Mouse (Mus musculus) urinary bladder, adult 18-20 months (tissue): ENCODE data around the gene Tsc22d1.

Source experiments
- DNase-seq, 2 experiments: peaks; one replicate each; pipeline ENCODE4 v3.0.0; 2022; ENCODE audit warnings: low spot score in 2 of 2, mixed read lengths in 2 of 2

Gene Tsc22d1

DNA sequence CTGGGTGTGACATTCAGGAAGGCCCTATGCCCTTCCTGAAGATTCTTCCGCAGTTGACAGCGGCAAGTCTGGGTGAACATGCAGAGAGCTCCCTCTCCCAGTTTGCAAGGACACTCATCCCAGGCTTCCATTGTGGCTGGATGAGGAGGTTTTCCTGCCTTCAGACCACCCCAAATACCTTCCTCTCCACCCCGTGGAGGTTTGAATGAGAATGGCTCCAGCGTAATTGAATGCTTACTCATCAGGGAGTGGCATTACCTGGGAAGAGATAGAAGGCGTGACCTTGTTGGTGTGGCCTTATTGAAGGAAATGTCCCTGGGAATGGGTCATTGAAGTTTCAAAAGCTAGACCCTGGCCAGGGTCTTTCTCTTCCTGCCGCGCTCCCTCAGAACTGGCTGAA lies 100.9 kb downstream of the Tsc22d1 start:
- no peak for DNase-seq

DNA sequence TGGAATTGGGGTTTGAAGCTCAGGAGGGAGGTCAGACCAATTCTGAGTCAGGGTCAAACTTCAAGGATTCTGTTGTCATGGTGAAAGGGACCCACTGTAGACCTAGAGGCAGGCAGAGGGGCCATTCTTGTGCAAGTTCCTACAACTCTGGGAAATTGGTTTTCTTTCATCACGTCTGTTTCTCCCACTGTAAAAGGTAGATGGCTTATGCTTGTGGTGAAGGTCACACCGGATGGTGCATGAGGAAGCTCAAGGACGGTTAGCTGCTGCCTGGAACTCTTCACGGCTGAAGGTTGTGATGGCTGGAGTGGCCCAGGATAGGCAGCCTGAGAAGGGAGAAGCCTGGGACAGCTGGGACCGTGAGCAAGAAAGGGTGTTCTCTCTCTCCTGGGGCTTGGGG lies 103.5 kb downstream of the Tsc22d1 start:
- DNase-seq: no peak

DNA sequence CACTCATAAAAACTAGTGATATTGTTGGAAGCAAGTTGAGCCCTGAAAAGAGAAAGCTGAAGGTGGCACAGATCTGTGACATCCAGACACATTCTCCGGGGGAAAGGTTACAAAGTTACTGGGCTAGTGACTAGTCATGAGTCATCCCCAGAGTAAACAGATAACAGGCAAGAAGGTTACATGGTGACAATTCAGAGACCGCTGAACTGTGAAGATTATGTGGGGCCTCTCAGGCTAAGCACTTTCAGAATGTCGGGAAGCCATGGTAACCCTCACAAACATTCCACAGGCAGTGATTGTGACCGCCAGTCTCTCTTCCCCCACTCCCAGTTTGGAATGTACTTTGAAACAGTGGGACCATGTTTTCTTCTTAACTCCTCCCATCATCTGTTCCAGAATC lies 105.8 kb downstream of the Tsc22d1 start:
- DNase-seq: no peak

DNA sequence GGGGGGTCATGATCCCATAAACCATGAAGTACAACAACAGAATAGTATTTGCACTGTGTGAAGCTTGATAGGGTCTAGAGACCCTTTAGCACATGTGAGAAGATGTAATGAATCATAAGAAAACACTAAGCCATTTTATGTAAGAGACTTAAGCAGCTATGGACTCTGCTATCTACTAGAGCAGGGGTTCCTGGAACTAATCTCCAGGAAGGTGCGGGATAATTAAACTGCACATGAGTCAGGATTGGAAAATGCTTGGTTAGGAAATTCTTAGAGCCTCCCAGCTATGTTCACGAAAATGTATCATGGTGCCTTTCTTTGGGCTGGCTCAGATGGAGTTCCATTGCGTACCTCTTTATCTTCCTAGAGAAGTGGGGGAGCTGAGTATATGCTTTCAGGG lies 106.5 kb downstream of the Tsc22d1 start:
- no peak for DNase-seq

DNA sequence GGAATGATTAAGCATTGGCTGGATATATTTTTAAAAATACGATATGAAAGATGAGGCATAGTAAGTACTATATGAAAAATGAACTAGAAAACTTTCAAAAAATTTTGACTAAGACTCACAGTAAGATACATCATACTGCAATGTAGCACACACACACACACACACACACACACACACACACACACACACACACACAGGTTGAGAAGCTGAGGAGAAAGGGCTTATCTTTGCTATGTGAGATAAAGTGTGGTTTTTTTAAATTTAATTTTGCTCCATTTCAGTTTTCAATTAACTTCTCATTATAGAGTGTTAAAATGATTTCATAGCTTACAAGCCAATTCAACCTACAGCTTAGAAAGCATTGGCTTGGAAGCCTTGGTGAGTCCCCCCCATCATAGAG lies 108.6 kb downstream of the Tsc22d1 start:
- DNase-seq: no peak

DNA sequence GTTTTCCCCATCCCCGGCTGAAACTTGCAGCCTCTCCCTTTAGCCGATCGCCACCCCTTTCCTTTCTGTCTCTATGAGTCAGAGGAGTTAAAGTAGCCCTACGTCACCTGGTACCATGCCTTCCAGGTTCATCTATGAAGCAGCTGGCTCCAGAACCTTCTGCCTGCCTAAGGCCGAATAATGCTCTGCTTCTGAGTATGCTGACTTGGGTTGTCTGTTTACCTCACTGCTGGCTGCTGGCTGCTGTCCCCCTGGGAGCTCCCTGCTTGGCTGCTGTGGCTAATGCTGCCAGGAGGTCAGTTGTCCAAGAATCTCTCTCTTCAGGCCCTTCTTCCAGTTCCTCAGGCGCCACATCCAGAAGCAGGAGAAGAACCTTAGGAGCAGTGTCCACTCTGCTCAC lies 111.7 kb downstream of the Tsc22d1 start:
- DNase-seq: no peak

DNA sequence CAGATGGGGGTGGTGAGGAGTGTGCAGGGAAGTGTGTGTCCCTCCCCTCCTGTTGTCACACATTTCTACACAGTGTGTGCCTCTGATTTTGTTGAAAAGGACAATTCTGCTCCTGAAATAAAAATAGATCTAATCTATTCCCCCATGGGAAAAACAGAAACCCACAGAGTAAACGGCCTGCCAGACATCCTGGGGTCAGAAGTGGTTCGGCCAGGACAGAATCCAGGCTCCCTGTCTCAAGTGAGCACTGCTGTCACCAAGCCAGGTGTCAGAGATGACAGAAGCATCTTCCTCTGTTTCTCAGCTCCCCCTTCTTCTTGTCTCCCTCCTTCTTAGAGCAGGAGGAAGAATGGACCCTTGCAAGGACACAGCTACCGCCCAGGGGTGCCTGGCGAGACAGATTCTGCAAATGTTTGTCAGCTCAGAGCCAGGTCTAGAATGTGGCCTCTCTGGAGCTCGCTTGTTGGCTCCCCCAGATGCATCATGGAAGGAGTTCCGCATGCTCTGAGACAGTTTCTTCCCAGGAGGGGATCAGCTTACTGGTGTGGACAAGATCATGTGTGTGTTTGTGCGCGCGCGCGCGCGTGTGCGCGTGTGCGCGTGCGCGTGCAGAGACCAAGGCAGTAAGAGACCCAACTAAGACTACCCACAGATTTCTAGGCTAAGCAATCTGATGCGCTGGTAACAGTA lies 112.4 kb downstream of the Tsc22d1 start:
- DNase-seq: no peak

DNA sequence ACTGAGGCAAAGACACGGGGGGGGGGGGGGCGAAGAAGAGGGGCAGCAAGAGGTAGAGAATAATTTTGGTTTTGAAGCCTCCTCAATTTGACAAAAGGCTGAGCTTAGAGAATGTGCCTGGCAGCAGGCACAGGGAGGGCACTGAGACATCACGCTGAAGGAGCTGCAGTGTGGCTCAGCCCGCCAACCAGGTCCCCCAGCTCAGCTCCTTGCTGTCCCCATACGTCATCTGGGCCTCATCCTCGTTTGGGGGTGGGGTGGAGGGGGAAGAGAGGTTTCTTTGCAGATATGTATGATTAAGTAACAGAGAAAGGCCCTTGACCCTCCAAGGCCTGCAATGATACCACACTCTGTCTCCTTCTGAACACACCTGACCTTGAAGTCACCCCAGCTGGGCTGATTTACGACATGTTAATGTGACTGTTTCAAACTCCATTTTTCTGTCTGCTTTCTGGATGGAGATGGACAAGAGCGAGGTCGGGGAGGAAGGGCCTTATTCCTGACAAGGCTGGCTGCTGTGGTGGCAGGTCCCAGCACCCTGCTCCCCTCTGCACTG lies 113.1 kb downstream of the Tsc22d1 start:
- DNase-seq: no peak

DNA sequence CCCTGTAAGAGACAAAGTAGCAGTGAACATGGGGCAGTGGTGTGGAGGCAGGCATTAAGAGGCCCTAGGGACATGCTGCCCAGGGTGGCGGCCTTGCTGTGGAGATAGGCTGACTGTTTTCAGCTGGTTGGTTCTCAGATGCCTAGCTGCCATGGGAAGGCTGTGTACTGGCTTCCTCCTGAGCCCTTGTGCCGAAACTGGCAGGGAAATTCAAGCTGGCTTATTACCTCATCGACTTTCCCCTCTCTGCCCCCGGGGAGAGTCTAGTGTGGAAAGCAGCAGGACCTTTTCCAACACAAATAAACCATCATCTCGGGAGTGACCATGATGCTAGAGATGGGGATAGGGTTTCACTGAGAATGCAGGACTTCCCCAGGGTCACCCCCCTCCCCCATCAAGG lies 113.9 kb downstream of the Tsc22d1 start:
- DNase-seq: no peak

DNA sequence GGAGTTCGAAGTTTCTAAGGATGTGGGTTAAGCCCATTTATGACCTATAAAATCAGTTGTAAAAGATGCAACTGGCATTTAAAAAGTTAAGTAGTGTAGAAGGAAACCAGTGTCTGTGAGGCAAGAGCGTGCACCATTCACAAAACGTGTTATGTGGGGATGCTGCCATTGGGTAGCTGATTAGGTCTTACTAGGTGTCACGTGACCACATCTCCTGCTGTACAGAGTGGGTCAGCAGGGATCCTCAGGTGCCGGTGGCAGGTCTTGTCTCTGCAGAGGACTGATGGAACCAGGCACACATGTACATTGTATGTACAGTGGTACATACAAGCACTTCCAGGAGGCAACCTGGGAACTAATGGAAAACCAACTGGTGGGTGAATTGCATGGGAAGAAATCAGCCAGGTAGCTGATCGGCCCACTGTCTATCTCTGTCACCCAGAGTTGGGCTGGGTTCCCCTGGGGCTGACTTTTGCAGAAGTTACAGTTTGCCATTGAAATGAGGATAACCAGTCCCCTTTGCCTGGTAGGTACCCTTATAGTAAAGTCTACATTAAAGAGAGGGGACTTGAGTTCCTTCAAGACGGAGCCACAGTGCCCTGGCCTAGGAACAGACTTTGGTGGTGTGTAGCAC lies 116.4 kb downstream of the Tsc22d1 start:
- DNase-seq: no peak

DNA sequence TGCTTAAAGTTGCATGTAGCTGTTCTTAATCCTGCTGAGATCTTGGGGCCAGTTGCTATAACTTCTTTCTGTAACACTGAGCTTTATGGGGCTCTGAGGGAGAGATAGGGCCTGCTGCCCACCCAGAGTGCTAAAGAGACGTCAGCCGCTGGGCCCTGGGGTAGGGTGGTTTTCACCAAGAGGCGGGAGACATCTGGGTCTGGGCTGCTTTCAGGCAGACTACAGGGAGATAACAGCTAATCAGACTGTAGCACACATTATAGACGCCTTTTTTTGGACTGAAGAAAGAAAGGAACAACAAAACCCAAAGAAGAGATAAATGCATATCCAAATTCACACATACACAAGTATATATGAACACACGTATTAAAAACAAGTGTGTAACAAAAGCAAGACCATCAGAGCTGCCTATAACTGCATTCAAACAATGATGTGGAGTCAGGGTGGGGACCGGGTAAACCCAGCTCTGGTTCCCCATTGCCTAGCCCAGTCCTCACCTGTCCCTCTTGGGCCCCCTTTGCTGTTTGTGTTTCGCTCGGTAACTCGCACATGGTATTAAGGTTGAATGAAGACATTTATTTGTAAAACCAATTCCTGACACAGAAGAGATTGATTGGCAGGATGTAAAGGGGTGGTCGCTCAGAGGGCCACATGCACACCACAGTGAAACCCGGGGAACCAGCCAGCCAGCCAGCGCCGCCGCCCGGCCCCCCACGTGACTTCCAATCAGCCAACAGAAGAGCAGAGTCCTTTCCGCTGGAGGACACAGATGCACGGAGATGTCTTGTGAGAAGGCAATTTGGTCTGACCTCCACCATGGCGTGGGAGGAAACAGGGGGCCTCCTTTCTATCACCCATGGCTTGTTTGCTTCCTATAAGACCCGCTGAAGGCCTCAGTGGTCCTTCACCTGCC lies 117.8 kb downstream of the Tsc22d1 start:
- DNase-seq: no peak

DNA sequence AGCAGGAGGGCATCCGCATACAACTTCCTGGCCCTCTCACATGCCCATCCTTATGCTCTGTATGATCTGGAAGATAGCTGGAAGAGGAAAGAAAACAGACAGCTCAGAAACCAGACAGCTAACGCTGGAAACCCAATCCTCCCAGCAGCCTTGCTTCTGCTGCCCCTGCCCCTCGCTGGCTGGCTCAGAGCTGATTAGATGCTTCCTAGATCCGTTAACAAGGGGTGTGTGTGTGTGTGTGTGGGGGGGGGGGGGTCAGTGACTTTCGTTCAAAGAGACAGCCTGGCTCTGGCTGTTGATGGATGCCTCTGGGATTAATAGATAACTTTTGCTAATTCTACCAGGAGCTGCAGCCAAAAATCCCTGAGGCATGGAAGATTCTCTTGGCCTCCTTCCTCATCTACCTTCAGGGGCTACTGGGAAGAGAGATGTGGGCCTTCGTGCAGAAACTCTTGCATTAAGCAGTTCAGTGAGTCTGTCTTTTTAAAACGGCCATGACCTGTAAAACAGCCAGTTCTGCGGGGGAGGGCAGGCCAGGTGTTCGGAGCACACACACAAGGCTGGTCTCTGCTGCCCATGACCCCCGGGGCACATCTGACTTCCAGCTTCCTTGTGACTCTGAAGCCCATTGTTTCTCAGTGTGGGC lies 118.5 kb downstream of the Tsc22d1 start:
- DNase-seq: no peak

DNA sequence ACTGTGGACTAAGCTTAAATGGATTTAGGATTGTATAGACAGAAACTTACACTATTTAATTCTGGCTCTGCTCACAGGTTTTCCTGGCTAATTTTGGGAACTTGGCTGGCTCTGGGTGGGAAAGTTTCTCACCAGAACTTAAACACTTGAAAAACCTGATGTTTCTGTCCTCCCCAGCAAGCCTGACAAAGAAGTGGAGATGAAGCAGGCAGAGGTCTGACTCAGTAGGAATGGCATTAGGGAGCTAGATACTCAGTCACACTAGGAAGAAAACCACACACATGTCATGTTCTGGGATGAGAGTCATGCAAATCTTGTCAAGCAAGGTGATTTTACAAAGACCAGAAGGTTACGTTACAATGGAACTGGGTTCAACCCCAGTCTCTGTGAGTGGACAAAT lies 120.3 kb downstream of the Tsc22d1 start:
- no peak for DNase-seq

DNA sequence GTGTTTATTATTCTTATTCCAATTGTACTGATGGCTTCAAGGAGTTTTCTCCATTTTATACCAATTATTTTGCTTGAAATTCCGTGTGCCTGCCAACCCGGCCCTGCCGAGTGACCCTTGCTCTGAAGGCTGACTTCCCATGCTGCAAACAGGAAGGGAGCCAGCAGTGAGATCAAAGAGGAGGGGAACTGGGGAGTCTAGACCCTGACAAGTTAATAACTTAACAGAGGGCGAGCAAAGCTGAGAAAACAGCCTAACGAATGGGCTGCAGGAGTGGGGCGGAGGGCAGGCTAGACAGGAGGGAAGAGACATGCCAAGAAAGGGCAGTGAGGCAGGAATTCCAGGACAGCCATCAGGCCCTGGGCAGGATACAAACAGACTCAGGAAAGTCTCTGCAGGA lies 122.2 kb downstream of the Tsc22d1 start:
- DNase-seq: no peak

DNA sequence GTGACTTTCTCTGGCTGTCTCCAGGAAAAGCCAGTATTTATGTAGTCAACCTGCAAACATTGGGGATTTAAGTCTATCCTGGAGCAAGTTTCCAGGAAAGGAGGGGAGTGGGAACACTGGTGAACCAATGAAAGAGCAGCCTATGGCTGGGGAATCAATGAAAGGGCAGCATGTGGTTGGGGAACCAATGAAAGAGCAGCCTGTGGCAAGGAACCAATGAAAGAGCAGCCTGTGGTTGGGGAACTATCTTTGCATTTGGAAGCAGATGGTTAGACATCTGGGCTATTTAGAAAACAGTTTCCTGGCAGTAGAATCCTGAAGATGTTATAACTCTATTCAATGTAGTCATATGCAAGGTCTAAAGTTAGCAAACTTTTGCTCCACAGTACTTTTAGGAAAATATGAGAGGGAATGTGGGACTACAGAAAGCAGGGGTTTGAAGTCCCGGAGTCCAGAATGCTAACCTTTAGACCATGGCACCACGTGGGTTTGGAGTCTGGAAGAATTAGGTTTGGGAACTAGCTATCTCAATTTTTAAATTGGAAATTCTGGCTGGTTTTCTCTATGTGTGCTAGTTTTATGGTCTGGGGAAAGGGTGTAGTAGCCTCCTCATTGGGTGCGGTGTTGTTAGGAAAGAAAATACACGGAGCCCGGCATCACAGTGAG lies 125.4 kb downstream of the Tsc22d1 start:
- no peak for DNase-seq

DNA sequence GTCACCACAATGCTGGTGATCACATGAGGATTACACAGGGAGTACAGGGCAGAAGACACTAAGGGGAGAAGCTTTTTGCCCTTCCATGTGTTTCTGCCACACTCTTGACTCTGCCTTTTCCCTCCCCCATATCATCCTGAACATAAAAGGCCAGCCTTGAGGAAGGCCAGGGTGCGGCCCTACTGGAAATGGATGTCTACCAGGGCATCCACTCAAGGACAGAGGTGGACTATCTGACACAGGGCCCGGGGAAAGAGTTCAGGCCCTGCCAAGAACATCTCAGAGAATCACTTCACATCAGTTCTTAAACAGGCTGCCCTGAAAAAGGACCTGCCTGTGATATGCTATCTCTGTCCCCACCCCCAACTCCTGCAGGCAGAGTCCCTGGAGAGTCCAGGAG lies 126.6 kb downstream of the Tsc22d1 start:
- no peak for DNase-seq

DNA sequence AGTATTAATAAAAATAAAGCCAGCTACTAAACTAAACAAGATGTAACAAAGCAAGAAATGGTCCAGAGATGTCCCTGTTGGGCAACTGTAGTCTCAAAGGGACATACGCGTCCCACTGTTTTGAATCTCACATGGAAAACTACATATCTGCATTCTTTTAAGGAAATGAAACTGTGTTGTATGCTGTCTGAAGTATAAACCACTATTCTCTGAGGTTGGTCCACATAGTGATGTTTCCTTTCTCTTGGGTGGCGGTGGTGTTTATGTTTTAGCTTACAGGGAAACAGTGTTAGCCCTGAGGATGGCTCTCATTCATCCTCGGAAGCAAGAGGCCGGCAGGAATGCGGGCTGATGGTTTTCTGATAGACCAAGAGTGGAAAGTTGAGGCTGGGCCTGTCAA lies 129.4 kb downstream of the Tsc22d1 start:
- DNase-seq: no peak

DNA sequence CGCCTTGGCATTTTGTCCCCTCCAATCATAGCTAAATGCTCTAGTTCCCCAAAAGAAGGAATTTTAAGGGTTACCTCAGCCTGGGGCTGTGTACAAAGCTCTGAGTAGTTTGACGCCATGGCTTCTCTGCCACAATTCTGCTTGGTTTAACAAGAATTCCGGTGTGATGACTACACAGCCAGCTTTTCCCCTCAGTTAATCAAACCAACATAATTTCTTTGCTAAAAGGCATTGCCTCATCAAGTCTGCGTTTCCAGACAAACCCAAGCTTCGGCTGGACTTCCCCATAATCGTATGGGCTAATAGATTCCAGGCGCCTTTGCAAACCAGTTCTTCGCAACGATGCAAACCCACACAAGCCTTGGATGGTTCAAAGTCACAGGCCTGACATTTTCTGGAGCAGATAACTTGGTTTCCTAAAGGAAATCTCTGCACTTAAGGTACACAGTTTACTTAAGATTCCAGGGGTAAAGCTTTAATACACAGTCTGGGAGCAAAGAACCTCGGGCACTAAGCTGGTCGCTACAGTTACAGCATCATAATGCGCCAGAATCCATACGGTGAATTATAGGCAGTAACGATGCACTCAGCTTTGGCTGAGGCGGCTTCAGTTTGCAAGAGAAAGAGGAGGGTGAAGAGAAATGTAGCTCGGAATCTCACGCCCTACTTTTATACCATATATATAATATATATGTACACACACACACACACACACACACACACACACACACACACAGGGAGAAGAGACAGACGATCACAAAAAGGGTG lies 140.7 kb downstream of the Tsc22d1 start:
- no peak for DNase-seq

DNA sequence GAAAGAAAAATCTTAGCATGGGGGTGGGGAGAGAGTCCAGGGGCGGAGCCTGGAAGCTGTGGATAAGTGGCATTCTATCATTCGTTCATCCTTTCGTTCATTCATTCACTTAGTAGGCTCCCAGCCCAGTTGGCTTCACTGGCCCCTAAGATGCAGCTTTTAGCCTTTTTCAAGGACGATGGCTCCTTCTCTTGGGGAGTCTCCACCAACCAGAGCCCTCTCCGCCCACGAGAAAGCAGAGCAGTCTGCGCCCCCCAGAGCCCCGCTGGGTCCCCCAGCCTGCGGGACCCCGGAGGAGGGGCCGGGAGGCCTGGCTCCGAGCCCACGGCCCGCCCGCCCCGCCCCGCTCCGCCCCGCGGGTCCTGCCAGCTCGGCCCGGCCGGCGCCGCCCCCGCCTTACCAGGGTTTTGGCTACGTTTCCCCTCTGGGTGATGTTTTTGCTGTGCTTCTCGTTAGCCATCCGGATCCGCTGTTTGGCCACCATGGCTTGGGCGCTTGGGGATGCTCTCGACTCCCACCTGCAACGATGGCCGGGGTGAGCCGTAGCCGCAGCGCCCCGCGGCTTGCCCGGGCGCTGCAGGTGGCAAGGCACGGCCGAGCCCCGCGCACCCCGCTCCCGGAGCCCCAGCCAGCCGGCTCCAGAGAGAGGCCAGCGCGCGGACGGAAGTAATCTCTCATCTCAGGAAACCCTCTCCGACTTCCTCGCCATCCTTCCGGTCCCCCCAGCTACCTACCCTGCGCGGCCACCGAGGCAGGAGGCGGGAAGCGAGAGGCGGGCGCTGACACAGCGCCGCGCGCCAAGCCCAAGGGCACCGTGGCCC lies 141.5 kb downstream of the Tsc22d1 start:
- peak; percentile 34 to 59 for DNase-seq

DNA sequence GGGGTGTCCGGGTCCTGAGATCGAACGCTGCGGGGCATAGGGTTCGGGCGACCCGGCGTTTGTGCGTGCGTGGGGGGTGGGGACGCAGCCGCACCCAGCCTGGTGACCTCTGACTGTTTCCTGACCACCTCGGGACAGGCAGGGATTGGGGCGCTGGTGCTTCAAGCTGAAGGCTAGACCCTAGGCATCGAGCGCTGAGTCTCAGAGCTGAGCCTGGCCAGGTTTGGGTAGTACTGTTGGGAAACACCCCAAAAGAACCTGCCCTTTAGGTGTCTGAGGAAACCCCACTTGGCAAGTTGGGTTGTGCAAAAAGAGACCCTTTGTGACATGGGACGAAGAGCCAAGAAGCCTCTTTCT lies 142.1 kb downstream of the Tsc22d1 start, which contains the start of gene Serp2:
Gene Serp2, minus strand, starts transcription at position 38 of the 357 bp plus-strand sequence.
- DNase-seq: no peak
